Mouse (Mus musculus) neutrophil, adult 83 days (primary cell): ENCODE measurements around the gene Dlg4. TPM values are rescaled to one million over a fixed set of nuclear protein-coding genes. Genes with fewer than 3 reads are reported as not detected.

Source experiments
- total RNA-seq, 2 experiments: library from RNA; stranded (reverse); gene quantifications; one replicate each; pipeline ENCODE4 v1.2.4; 2023

Gene Dlg4
- 1 to 10 TPM; 5.5 to 5.8 TPM for total RNA-seq

DNA sequence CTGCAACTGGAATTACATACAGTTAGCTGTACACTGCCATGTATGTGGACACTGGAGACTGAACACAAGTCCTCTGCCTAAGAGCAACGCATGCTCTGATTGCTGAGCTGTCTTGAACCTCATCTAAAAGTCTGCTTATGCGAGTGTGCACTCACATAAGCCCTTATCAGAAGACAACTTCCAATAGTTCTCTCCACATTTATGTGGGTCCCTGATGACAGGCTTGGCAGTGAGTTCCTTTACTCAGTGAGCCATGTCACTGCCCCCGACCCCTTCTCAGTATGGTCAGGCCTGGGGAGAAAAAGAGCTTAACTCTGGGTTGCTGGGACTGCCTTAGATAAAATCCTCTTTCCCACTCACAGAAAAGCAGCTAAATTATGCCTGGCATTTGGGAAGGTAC, at the start of gene Dlg4:
TSS of gene Dlg4 (plus strand) at position 274 of the 400 bp plus-strand sequence.

DNA sequence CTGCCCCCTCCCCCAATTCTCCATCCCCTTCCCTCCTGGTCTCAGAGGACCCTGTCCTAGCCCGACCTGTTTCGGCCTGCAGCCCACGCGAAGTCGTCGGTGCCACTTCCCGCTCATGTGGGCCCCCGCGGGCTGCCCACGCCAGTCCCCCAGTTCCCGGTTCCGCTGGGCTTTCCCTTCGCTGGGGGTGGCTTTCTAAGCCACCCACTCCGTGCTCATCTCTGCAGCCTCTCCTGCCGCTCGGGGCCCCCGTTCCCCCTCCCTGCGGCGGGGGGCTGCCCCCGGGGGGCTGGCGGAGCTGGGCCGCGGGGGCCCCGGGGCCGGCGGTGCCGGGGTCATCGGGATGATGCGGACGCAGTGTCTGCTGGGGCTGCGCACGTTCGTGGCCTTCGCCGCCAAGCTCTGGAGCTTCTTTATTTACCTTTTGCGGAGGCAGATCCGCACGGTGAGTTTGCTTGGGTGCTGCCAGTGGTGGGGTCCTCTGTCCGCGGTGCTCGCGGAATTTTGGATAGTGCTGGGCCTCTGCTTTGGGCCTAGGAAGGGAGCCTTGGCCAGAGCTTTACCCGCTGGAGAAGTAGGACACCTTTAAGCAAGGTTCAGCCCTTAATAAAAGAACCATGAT, 35.5 kb upstream of the Dlg4 start, which contains the start of gene Ctdnep1:
TSS of gene Ctdnep1 (plus strand) at position 16 of the 622 bp plus-strand sequence.

DNA sequence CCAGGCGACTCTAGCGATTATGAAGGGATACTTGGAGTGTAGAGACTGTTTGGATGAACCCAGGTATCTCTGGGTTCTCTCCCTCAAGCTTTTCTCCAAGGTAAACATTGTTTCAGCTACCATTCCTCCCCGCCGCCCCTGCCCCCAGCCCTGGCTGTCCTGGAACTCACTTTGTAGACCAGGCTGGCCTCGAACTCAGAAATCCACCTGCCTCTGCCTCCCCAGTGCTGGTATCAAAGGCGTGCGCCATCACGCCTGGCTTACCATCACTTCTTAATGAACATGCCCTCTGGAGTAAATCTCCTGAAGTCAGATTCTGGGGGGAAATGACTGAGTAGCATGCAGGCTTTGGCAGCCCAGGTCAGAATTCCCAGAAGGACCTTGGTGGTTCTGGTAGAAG, 34.5 kb upstream of the Dlg4 start, which contains the start of gene Elp5:
TSS of gene Elp5 (minus strand) at position 293 of the 400 bp plus-strand sequence.

DNA sequence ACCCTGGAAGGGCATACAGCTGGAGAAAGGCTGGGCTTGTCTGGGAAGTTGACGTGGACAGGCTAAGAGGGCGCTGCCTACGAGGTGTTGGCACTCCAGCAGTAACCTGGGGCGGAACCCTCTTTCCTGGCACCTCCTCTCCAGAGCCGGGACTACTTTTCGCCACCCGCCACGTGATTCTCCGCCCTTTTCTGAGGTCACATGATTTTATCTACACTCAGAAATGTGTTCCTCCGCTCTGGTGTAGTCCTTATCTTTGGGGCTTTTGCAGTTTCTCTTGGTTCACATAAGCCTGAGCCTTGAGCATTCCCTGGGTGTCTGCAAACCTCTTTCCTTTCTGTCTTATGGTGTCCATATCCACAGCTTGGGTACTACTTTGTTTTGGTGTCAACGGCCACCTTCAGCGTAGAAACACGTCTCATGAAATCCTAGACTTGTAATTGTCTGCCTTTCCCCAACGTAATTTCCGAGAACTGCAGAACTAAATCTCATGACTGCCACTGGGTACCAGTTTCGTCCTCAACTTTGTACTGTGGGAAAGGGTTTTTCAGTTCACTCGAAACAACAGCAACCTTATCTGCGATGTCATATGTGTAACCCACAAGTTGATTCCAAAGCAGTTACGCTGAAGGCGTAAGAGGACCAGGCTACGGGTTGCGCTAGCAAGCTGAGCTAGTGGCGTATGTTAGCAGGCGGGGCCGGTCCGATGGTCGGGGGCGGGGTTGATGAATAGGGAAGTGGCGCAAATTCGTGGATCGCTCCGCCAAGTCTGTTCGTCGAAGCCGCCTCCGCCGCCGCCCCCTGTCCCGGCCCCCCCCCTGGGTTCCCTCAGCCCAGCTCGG, 25.7 kb upstream of the Dlg4 start, which contains the start of gene Gabarap:
TSS of gene Gabarap (plus strand) at position 294 of the 842 bp plus-strand sequence.

DNA sequence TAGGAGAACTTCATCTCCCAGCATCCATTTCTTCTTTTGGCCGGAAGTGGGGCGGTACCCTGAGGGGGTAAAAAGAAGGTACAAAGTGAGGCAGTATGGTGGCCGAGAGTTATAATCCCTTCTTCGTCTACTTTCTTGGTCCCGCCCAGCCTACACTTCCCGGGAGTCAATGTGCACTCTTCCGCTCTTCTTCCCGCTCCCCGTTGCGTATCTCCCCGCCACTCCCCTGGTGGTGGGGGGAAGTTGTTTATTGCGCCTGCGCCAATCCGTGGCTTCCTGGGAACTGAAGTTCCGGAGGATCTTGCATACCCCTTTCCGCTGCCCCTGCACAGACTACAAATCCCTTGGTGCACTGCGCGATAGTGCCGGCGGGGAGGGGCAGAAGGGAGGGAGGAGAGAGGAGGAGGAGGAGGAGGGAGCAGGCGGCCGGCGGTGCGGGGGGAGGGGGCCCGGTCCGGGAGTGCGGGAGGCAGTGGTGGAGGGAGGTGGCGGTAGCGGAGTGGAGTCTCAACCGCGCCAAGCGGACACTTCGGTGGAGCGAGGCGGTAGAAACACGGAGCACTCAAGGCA, 21.3 kb upstream of the Dlg4 start, which contains the start of gene Phf23:
TSS of gene Phf23 (plus strand) at position 387 of the 570 bp plus-strand sequence.

DNA sequence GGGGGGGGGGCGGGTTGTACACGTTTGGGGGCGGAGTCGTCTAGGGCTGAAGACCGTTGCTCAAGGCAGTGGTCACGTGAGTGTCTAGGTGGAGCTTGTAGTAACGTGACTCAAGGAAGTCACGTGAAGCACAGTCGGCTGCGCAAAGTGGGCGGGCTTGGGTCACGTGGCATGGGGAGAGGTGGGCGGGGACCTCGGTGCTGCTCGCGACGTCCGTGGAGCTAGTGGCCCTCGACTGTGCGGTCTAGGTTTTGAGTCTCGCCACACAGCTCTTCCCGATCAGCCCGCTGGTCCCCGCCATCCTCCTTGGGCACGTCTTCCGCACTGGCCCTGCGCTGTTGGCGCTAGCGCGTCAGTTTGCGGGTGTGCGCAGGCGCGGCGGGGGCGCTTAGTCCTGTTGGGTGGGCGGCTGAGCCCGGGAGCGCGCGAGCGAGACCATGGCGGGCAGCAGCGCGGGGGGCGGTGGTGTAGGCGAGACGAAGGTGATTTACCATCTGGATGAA, 16.3 kb upstream of the Dlg4 start, which contains the start of gene Dvl2:
TSS of gene Dvl2 (plus strand) at position 200 of the 503 bp plus-strand sequence.

DNA sequence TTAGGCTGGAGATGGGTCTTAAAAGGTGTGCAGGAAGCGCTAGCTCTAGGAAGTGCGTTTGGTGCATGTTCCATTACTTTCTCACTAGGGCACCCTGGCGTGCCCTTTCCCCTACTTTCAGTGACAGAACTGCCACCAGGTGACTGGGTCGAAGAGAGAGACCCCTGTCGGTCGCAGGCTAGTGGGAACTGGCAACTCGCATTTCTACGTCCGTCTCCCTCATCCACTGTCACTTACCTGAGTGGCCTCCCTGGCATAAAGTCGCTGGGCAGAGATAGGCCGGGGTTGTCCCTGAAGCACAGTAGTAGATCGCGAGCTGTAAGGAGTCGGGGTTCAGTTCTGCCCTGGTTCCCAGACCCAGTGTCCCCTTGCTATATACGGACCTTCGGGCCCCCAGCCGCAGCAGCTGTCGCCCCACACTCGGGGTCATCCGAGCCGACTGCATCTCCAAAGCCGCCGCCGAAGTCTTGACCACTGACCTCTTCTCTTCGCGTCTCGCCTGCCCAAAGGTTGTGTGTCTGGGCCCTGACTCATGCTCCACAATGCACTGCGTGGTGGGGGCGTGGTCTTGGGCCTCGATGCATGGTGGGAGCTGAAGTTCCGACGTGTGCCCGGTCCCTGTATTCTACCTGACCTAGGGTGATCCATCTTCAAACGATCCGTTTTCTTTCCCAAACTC, 1.7 kb upstream of the Dlg4 start, which contains the start of gene Acadvl:
TSS of gene Acadvl (minus strand) at position 532 of the 679 bp plus-strand sequence.

DNA sequence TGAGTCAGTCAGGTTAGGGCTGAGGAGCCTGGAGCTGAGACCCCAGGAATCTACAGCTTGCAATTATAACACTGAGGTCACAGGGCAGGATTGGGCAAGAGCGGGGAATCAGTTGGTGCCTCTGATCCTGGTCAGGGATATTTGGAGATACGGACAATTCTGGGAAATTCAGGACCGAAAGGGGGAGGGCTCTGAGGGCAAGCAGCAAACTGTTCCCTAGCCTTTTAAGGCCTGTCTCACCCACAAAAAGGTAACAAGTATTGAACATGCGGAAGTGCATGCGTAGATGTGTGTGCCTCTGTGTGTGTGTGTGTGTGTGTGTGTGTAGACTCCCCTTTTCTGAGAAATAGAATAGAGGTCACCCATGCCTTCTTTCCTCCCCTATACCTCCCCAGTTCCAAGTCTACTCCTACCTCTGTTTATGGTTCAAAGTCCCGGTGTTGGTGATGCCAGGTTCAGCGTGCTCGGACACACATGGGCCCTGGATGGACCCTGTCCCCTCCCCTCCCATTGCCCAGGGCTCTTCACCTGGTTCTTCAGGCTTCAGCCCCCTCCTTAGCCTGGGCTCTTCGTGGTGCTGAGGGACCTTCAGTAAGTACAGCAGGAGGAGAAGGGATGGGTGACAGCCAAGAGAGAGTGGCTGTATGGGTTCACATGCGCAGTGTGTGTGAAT, 37.3 kb downstream of the Dlg4 start, which contains the start of gene Asgr1:
TSS of gene Asgr1 (plus strand) at position 188 of the 673 bp plus-strand sequence.

DNA sequence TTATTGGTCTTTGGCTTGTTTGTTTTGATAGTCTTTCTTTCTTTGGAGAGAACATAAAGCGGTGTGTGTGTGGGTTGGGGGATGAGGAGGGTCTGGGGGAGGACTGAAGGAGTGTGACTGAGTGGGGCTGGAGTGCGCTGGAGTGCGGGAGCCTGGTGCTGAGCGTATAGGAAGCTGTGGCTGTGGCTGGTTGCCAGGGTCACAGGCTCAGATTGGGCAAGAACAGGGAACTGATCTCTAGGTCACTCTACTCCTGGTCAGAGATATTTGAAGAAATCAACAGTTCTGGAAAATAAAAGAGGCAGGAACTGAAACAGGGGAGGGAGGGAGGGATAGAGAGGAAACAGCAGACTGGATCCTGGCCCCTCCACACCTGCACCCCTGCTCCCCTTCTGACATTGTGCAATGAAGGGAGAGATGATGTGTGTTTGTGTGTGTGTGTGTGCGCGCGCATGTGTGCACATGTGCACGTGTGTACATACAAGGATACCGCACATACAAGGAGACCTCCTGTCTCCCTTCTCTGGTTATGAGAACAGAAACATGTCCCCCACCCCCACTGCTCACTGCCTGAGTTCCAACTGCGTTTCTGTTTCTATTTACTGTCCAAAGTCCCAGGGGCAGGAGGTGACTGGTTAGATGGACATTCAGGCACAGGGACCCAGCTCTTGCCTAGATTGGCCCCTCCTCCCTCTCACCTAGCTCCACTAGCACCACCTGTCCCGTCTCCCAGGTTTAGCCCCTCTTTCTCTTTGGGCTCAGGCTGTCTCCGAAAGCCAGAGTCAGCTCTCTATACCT, 75.4 kb downstream of the Dlg4 start, which contains the start of gene Asgr2:
TSS of gene Asgr2 (plus strand) at position 659 of the 798 bp plus-strand sequence.

Other genes with a start within 250 kb of the Dlg4 start
- gene Chrnb1, start 221.0 kb upstream of the Dlg4 start, total RNA-seq = 1 to 10 TPM in 1 of 2 experiments, under 1 TPM in 1; 0.79 to 1.9 TPM
- gene Fgf11, start 215.1 kb upstream of the Dlg4 start, total RNA-seq = under 1 TPM in 1 of 2 experiments, not detected in 1; 0.18 TPM
- not detected for gene Tmem102, start 211.3 kb upstream of the Dlg4 start, total RNA-seq
- not detected for gene Gm39566, start 201.6 kb upstream of the Dlg4 start, total RNA-seq
- not detected for gene Spem2, start 198.5 kb upstream of the Dlg4 start, total RNA-seq
- gene Spem1, start 194.8 kb upstream of the Dlg4 start, total RNA-seq = not detected
- gene Nlgn2, start 179.2 kb upstream of the Dlg4 start, total RNA-seq = 1 to 10 TPM; 1.3 to 2.1 TPM
- 100 to 1,000 TPM in 1 of 2 experiments, 10 to 100 TPM in 1; 99.2 to 106 TPM for gene Tmem256, start 178.4 kb upstream of the Dlg4 start, total RNA-seq
- 10 to 100 TPM; 35.0 to 35.9 TPM for gene Plscr3, start 170.6 kb upstream of the Dlg4 start, total RNA-seq
- not detected for gene Tnk1, start 158.2 kb upstream of the Dlg4 start, total RNA-seq
- 1 to 10 TPM in 1 of 2 experiments, under 1 TPM in 1; 0.88 to 1.2 TPM for gene Tmem95, start 138.9 kb upstream of the Dlg4 start, total RNA-seq
- gene Kctd11, start 135.5 kb upstream of the Dlg4 start, total RNA-seq = 1 to 10 TPM; 8.6 to 9.0 TPM
- gene Acap1, start 121.4 kb upstream of the Dlg4 start, total RNA-seq = 100 to 1,000 TPM; 260 to 263 TPM
- gene 2810408A11Rik, start 116.0 kb upstream of the Dlg4 start, total RNA-seq = 1 to 10 TPM; 3.0 to 3.2 TPM
- 10 to 100 TPM; 20.9 to 27.6 TPM for gene Neurl4, start 115.9 kb upstream of the Dlg4 start, total RNA-seq
- gene Gps2, start 103.1 kb upstream of the Dlg4 start, total RNA-seq = 10 to 100 TPM; 69.0 to 84.5 TPM
- gene Eif5a, start 95.0 kb upstream of the Dlg4 start, total RNA-seq = 100 to 1,000 TPM; 482 to 501 TPM
- gene Ybx2, start 81.1 kb upstream of the Dlg4 start, total RNA-seq = not detected
- 1 to 10 TPM in 1 of 2 experiments, under 1 TPM in 1; 0.97 to 1.3 TPM for gene Slc2a4, start 68.8 kb upstream of the Dlg4 start, total RNA-seq
- not detected for gene Cldn7, start 52.2 kb upstream of the Dlg4 start, total RNA-seq
- gene Ctdnep1, start 35.8 kb upstream of the Dlg4 start, total RNA-seq = 10 to 100 TPM; 75.0 to 80.3 TPM
- 10 to 100 TPM; 24.3 to 31.0 TPM for gene Elp5, start 34.4 kb upstream of the Dlg4 start, total RNA-seq
- gene Gabarap, start 25.8 kb upstream of the Dlg4 start, total RNA-seq = 100 to 1,000 TPM; 475 to 527 TPM
- gene Phf23, start 21.2 kb upstream of the Dlg4 start, total RNA-seq = 10 to 100 TPM; 41.2 to 53.6 TPM
- gene Dvl2, start 16.3 kb upstream of the Dlg4 start, total RNA-seq = 10 to 100 TPM; 15.0 to 18.2 TPM
- 10 to 100 TPM; 39.3 to 50.0 TPM for gene Acadvl, start 1.5 kb upstream of the Dlg4 start, total RNA-seq
- not detected for gene Asgr1, start 37.1 kb downstream of the Dlg4 start, total RNA-seq
- not detected for gene Asgr2, start 75.7 kb downstream of the Dlg4 start, total RNA-seq
- gene Mgl2, start 113.4 kb downstream of the Dlg4 start, total RNA-seq = 10 to 100 TPM; 11.8 to 12.3 TPM
- gene Clec10a, start 139.3 kb downstream of the Dlg4 start, total RNA-seq = 10 to 100 TPM; 17.3 to 20.9 TPM
- not detected for gene Slc16a11, start 195.8 kb downstream of the Dlg4 start, total RNA-seq
- 1 to 10 TPM; 1.5 to 2.1 TPM for gene Slc16a13, start 204.1 kb downstream of the Dlg4 start, total RNA-seq
- not detected for gene Bcl6b, start 212.9 kb downstream of the Dlg4 start, total RNA-seq
- gene 0610010K14Rik, start 221.0 kb downstream of the Dlg4 start, total RNA-seq = 10 to 100 TPM; 42.2 to 47.4 TPM
- 1 to 10 TPM; 3.8 to 5.9 TPM for gene Gm21988, start 222.9 kb downstream of the Dlg4 start, total RNA-seq
- 100 to 1,000 TPM; 108 to 111 TPM for gene Rnasek, start 222.9 kb downstream of the Dlg4 start, total RNA-seq
- gene Alox12, start 238.4 kb downstream of the Dlg4 start, total RNA-seq = under 1 TPM; 0.18 to 0.42 TPM